Mouse (Mus musculus) heart, embryonic 16.5 days (tissue): ENCODE results near the gene Rnf144b. TPM values are rescaled to one million over a fixed set of nuclear protein-coding genes. Genes with fewer than 3 reads are reported as not detected.

Source experiments
- ATAC-seq: fragments of 200-750 bp; cut with Nextera tagmentation; replicated peaks from 2 replicates; pipeline ENCODE4 v1.8.0; 2017; ENCODE audit warnings: moderate number of reproducible peaks; ENCODE audit not compliant: insufficient read depth, low FRiP score; ENCODE audit errors: extremely low read depth
- H3K27ac ChIP-seq: fragments of 300-500 bp; sonication (generic); 2 replicates; pipeline ENCODE4 v1.5.1; 2014; ENCODE audit warnings: mild to moderate bottlenecking, low read length, control low read depth, moderate library complexity
- H3K27me3 ChIP-seq: fragments of 300-500 bp; sonication (generic); 2 replicates; pipeline ENCODE4 v1.6.1; 2014; ENCODE audit warnings: low read length, mixed read lengths; ENCODE audit not compliant: control insufficient read depth, insufficient read depth
- H3K36me3 ChIP-seq: fragments of 300-500 bp; sonication (generic); 2 replicates; pipeline ENCODE4 v1.6.1; 2014; ENCODE audit not compliant: control insufficient read depth, insufficient read depth
- H3K4me1 ChIP-seq: fragments of 300-500 bp; sonication (generic); 2 replicates; pipeline ENCODE4 v1.6.1; 2014; ENCODE audit warnings: low read length, mixed read lengths; ENCODE audit not compliant: control insufficient read depth, insufficient read depth
- H3K4me2 ChIP-seq: fragments of 300-500 bp; sonication (generic); 2 replicates; pipeline ENCODE4 v1.6.1; 2014; ENCODE audit warnings: low read depth, mild to moderate bottlenecking, control low read depth, low read length
- H3K4me3 ChIP-seq: fragments of 300-500 bp; sonication (generic); 2 replicates; pipeline ENCODE4 v1.5.1; 2014; ENCODE audit warnings: mild to moderate bottlenecking, control low read depth, low read length
- H3K9ac ChIP-seq: fragments of 300-500 bp; sonication (generic); 2 replicates; pipeline ENCODE4 v1.6.1; 2014; ENCODE audit warnings: low read length, control low read depth
- H3K9me3 ChIP-seq: fragments of 300-500 bp; sonication (generic); replicated peaks from 2 replicates; pipeline ENCODE4 v1.6.1; 2016; ENCODE audit warnings: low read length; ENCODE audit not compliant: control insufficient read depth
- WGBS: fragments of 180-500 bp; shearing (Covaris S2); extraction: QIAGEN DNeasy Blood & Tissue Kit; methylation state at CpG from one replicate; pipeline ENCODE4 v1.1.7; 2014; 5-methylcytosine and 5-hydroxymethylcytosine counted together
- polyA plus RNA-seq: library from polyadenylated mRNA; unstranded; fragments of >200 nt; fragmentation: Nextera tagmentation; extraction: Ambion mirVana; gene quantifications from 2 replicates; pipeline ENCODE4 v1.2.1, GENCODE M21; 2015

Rnf144b gene
- polyA plus RNA-seq, 1 experiment from 2014 or later: 1.5 TPM

DNA sequence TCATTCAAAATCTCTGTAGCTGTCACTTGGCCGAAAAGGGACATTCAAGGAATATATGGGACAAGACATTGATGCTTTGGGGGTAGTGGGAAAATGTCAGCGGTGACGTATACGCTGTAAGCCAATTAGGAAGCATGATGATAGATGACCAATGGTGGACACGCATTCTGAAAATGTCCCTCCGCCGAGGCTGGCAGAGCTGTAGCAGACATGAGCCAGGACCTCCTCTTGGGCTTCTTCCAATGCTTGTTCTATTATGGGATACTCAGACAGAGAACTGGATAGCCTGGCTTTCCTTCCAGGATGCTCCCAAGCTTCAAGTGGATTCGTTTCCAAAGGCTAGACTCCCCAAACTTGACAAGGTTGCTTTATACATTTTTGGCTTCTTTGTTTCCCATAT, 141.9 kb downstream of the Rnf144b start:
- H3K9ac ChIP-seq: no peak overlapping the region
- peak; percentile 73 for ATAC-seq
- H3K27ac ChIP-seq: peak overlapping the region; percentile 40; the same call in 1 of the 2 replicates
- no peak overlapping the region for H3K4me3 ChIP-seq
- H3K4me1 ChIP-seq: 0 out of 2 replicates have a peak, but pooled peaks cover 2% of the 10 kb centered on the region
- no peaks in the 10 kb centered on the region for H3K36me3 ChIP-seq
- no peak overlapping the region for H3K4me2 ChIP-seq
- peaks cover 6% of the 10 kb centered on the region; the same call in 1 of the 2 replicates for H3K9me3 ChIP-seq
- 51% methylated on average over 8 of the region's 8 CpGs for WGBS
- H3K27me3 ChIP-seq: no peaks in the 10 kb centered on the region

- no peak overlapping the region for H3K27ac ChIP-seq
- 0 out of 2 replicates have a peak, but pooled peaks cover 2% of the 10 kb centered on the region for H3K4me1 ChIP-seq
- no peak for ATAC-seq
- peaks cover 6% of the 10 kb centered on the region; the same call in 1 of the 2 replicates for H3K9me3 ChIP-seq
- no peak overlapping the region for H3K4me3 ChIP-seq
- no peaks in the 10 kb centered on the region for H3K36me3 ChIP-seq
- H3K27me3 ChIP-seq: no peaks in the 10 kb centered on the region
- no peak overlapping the region for H3K4me2 ChIP-seq
- WGBS: 84% methylated on average over 7 of the region's 7 CpGs
- no peak overlapping the region for H3K9ac ChIP-seq
Measured at GRCm38 (mm10) chr13:47266411-47266810, 144.0 kb downstream of the Rnf144b start.

DNA sequence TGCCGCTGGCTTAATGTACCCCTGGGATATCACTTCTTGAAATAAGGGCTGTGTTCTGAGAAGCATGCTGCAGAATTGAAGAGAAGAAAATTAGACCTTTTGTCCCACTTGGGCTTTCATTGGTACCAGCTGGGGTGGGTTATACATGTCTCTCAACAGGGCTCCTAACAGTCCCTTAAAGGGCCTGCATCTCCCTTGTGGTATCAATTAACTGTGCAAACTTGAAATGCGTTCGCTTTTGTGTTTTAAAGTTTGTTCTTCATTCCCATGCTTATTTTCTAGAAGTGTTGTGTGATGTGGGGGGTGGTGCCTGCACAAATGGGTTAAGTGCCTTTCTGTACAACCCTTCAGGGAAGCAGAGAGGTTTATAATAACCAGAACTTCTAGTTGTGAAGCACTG, 145.8 kb downstream of the Rnf144b start:
- Histone ChIP-seq H3K9ac (no peak overlapping the region), H3K4me3 (no peak overlapping the region), H3K36me3 (no peaks in the 10 kb centered on the region), H3K27me3 (no peaks in the 10 kb centered on the region), H3K4me1 (0 out of 2 replicates have a peak, but pooled peaks cover 5% of the 10 kb centered on the region), H3K4me2 (no peak overlapping the region), H3K9me3 (peaks cover 6% of the 10 kb centered on the region; the same call in 1 of the 2 replicates), H3K27ac (no peak overlapping the region)
- ATAC-seq: no peak
- 87% methylated on average over 3 of the region's 3 CpGs for WGBS

GRCm38 (mm10) chr13:47272928-47273327, 150.5 kb downstream of the Rnf144b start:
- H3K9ac ChIP-seq: peak overlapping the region; percentile 39; the same call in 1 of the 2 replicates
- peaks cover 18% of the 10 kb centered on the region for H3K4me1 ChIP-seq
- no peak overlapping the region for H3K27ac ChIP-seq
- H3K4me3 ChIP-seq: peak overlapping the region; percentile 18; the same call in 1 of the 2 replicates
- H3K4me2 ChIP-seq: peak overlapping the region; percentile 51
- ATAC-seq: no peak
- WGBS: 22% methylated on average over 8 of the region's 8 CpGs
- H3K9me3 ChIP-seq: no peaks in the 10 kb centered on the region
- no peaks in the 10 kb centered on the region for H3K36me3 ChIP-seq
- no peaks in the 10 kb centered on the region for H3K27me3 ChIP-seq

GRCm38 (mm10) chr13:47273487-47273886, 151.0 kb downstream of the Rnf144b start:
- Histone ChIP-seq H3K27ac (no peak overlapping the region), H3K9ac (peak overlapping the region; percentile 39; the same call in 1 of the 2 replicates), H3K4me1 (peaks cover 23% of the 10 kb centered on the region), H3K36me3 (no peaks in the 10 kb centered on the region), H3K9me3 (no peaks in the 10 kb centered on the region), H3K27me3 (no peaks in the 10 kb centered on the region), H3K4me3 (peak overlapping the region; percentile 18; the same call in 1 of the 2 replicates), H3K4me2 (peak overlapping the region; percentile 51)
- 12% methylated on average over 11 of the region's 11 CpGs for WGBS
- no peak for ATAC-seq

GRCm38 (mm10) chr13:47274139-47274538, 151.7 kb downstream of the Rnf144b start:
- H3K9me3 ChIP-seq: no peaks in the 10 kb centered on the region
- no peak for ATAC-seq
- H3K27me3 ChIP-seq: no peaks in the 10 kb centered on the region
- no peak overlapping the region for H3K4me3 ChIP-seq
- 35% methylated on average over 3 of the region's 3 CpGs for WGBS
- no peak overlapping the region for H3K27ac ChIP-seq
- no peak overlapping the region for H3K4me2 ChIP-seq
- no peak overlapping the region for H3K9ac ChIP-seq
- peaks cover 23% of the 10 kb centered on the region for H3K4me1 ChIP-seq
- H3K36me3 ChIP-seq: no peaks in the 10 kb centered on the region

DNA sequence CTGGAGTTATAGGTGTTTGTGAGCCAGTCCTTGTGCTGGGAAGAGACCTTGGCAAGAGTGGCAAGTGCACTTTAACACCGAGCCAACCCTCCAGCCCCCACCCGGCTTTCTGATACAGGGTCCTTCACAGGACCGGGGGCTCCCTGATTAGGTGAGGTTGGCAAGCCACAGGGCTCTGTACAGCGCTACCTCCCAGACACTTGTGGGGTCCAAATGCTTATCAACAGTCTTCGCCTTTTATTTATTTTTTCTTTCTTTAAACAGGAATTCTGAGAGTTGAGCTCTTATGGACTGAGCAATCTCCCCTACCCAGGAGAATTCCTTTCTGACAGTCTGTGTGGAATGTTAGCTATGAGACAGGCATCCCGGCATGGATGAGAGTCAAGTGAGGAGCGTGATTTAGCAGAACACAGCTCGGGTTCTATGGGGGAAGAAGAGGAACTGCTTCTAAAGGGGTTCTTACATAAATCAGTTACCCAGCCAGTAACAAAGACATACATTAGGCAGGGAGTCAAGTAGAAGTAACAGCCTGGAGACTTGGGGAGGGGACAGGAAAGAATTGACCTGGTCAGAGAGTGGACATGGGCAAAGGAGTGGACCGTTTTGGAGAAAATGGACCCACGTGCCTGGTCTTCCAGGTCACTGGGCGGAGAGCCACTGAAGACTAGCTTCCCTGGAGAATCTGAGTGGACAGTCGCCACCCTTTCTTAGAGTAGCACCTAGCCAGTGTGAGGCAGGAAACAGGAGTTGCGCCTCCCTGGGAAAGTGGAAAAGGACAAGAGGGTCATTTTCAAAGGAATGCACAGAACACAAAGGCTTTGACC, 154.8 kb downstream of the Rnf144b start:
- Histone ChIP-seq H3K9ac (peak overlapping the region; percentile 56), H3K4me3 (peak overlapping the region; percentile 13; the same call in 1 of the 2 replicates), H3K4me1 (peaks cover 23% of the 10 kb centered on the region), H3K9me3 (no peaks in the 10 kb centered on the region), H3K27me3 (no peaks in the 10 kb centered on the region), H3K36me3 (no peaks in the 10 kb centered on the region), H3K27ac (peak overlapping the region; percentile 92), H3K4me2 (peak overlapping the region; percentile 59)
- peak; percentile 90 for ATAC-seq
- 12% methylated on average over 13 of the region's 13 CpGs for WGBS

DNA sequence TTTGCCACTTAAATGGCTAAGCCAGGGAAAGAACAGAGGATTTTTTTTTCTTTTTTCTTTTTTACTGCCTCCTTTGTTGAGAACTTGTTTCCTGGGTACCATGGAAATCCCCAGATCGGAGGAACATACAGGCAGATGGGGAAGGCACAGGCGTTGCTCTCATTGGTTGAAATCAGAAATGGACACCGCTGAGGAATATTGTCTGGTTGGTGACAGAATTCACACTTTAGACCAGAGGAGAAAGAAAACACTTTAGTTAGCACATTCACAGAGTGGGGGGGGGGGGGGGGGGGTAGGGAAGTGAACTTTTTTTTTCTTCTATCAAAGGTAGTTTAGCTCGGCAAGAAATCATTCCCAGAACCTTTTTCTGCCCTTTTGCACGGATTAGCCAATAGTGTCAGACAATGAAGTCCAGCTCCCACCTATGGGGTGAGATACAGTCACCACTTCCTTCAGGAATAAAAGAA, 155.4 kb downstream of the Rnf144b start:
- peak overlapping the region; percentile 92 for H3K27ac ChIP-seq
- no peaks in the 10 kb centered on the region for H3K9me3 ChIP-seq
- peaks cover 23% of the 10 kb centered on the region for H3K4me1 ChIP-seq
- ATAC-seq: no peak
- H3K36me3 ChIP-seq: no peaks in the 10 kb centered on the region
- no peaks in the 10 kb centered on the region for H3K27me3 ChIP-seq
- peak overlapping the region; percentile 59; the same call in 1 of the 2 replicates for H3K4me2 ChIP-seq
- WGBS: 37% methylated on average over 5 of the region's 5 CpGs
- H3K4me3 ChIP-seq: no peak overlapping the region
- H3K9ac ChIP-seq: no peak overlapping the region

- 61% methylated on average over 3 of the region's 3 CpGs for WGBS
- Histone ChIP-seq H3K4me1 (peaks cover 12% of the 10 kb centered on the region), H3K27me3 (no peaks in the 10 kb centered on the region), H3K36me3 (no peaks in the 10 kb centered on the region), H3K27ac (no peak overlapping the region), H3K4me3 (no peak overlapping the region), H3K4me2 (no peak overlapping the region), H3K9me3 (no peaks in the 10 kb centered on the region), H3K9ac (no peak overlapping the region)
- ATAC-seq: no peak
Measured at GRCm38 (mm10) chr13:47282221-47282620, 159.8 kb downstream of the Rnf144b start.
